Comparison of ENCODE assay signal across 8 mouse cellular contexts in the genomic region with DNA sequence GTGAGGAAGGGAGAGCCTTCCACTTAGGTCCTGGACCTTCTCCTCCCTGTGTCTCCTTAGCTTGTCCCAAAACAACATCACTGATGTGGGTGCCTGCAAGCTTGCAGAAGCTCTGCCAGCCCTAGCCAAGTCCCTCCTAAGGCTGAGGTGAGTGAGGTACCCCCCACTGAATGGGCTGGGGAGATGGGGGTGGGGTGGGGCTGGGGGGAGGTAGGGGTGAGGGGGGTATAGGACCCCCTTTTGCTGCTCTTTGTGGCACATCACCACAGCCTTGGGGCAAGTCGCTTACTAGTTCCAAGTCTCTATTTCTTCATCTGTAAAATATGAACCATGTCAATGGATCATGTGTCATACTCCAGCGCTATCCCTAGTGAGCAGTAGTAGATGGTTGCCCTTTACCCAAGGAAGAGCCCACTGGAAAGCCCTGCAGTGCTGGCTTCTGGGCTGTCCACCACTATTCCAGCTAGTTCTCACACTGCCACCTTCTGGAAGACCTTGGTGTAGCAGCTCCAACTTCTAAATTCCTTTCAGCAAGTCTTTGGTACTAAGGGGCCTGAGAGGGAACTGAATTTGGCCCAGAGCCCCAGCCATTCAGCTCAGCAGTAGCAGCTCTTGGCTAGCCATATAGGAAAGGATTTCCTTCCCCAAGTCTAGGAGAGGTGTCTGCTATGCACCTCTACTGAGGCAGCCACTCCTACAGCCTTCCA. TPM values are rescaled to one million over a fixed set of nuclear protein-coding genes. Genes with fewer than 3 reads are reported as not detected.
DNase-seq lines count a peak whose midpoint lies in the region; ATAC-seq and TF ChIP-seq lines count a peak whose summit lies in the region.

No protein-coding gene starts in this region.

- H3K4me3 ChIP-seq in heart, embryonic 14.5 days (ENCODE audit: control insufficient read depth in 1 of 2, insufficient read depth in 1 of 2, low read depth in 1 of 2, low read length in 2 of 2), result no peak overlapping the region
- no peak overlapping the region for H3K4me3 ChIP-seq in kidney, postnatal 0 days (replicated peaks; ENCODE audit: low read depth, low read length)
- no peak overlapping the region for H3K4me3 ChIP-seq in liver, postnatal 0 days (ENCODE audit: low read depth, low read length)
- no peak overlapping the region for H3K4me3 ChIP-seq in neural tube, embryonic 15.5 days (replicated peaks)

- no peak overlapping the region for H3K27ac ChIP-seq in heart, embryonic 14.5 days (replicated peaks in 1 of 2; ENCODE audit: control insufficient read depth in 1 of 2, insufficient read depth in 1 of 2, low read depth in 2 of 2, low read length in 2 of 2)
- no peak overlapping the region for H3K27ac ChIP-seq in kidney, postnatal 0 days
- no peak overlapping the region for H3K27ac ChIP-seq in liver, postnatal 0 days (ENCODE audit: low read depth)
- no peak overlapping the region for H3K27ac ChIP-seq in neural tube, embryonic 15.5 days (replicated peaks)

- TF ChIP-seq CTCF in kidney, postnatal 0 days (IDR thresholded peaks at IDR 0.05; ENCODE audit: low read depth), result peak; percentile 84
- TF ChIP-seq CTCF in liver, postnatal 0 days (IDR thresholded peaks at IDR 0.05; ENCODE audit: low read depth), result peak; percentile 79

- peaks cover 3% of the 10 kb centered on the region in 2 experiments; a peak in 3 of 4 replicates for H3K4me1 ChIP-seq in heart, embryonic 14.5 days (ENCODE audit: control insufficient read depth in 2 of 2, insufficient read depth in 2 of 2, low read length in 2 of 2)
- H3K4me1 ChIP-seq in kidney, postnatal 0 days (replicated peaks; ENCODE audit: insufficient read depth, low read length), result no peaks in the 10 kb centered on the region
- peaks cover 5% of the 10 kb centered on the region for H3K4me1 ChIP-seq in liver, postnatal 0 days (ENCODE audit: insufficient read depth)
- H3K4me1 ChIP-seq in neural tube, embryonic 15.5 days, result no peaks in the 10 kb centered on the region

- no peaks in the 10 kb centered on the region for H3K9me3 ChIP-seq in heart, embryonic 14.5 days (ENCODE audit: control insufficient read depth, low read length)
- no peaks in the 10 kb centered on the region for H3K9me3 ChIP-seq in kidney, postnatal 0 days (replicated peaks; ENCODE audit: low read length)
- no peaks in the 10 kb centered on the region for H3K9me3 ChIP-seq in liver, postnatal 0 days (ENCODE audit: low read length)
- no peaks in the 10 kb centered on the region for H3K9me3 ChIP-seq in neural tube, embryonic 15.5 days (replicated peaks)

- WGBS in heart, embryonic 14.5 days, result 41% methylated on average over 2 of the region's 2 CpGs
- WGBS in kidney, postnatal 0 days, result 46% methylated on average over 2 of the region's 2 CpGs
- 42% methylated on average over 2 of the region's 2 CpGs for WGBS in liver, postnatal 0 days (ENCODE audit: insufficient replicate concordance)
- 34% methylated on average over 2 of the region's 2 CpGs for WGBS in neural tube, embryonic 15.5 days

- DNase-seq in adrenal gland, postnatal 36 days, result peak; percentile 67 to 80
- peak; percentile 89 for DNase-seq in kidney, postnatal 0 days (ENCODE audit: low spot score)
- peak; percentile 78 for DNase-seq in liver, postnatal 0 days
- DNase-seq in thymus, postnatal 14 days, result peak; percentile 68

- H3K36me3 ChIP-seq in heart, embryonic 14.5 days (ENCODE audit: control insufficient read depth, insufficient read depth, low read length), result no peaks in the 10 kb centered on the region
- H3K36me3 ChIP-seq in kidney, postnatal 0 days (ENCODE audit: insufficient read depth, low read length), result no peaks in the 10 kb centered on the region
- H3K36me3 ChIP-seq in liver, postnatal 0 days (replicated peaks; ENCODE audit: insufficient read depth, low read length), result no peaks in the 10 kb centered on the region
- no peaks in the 10 kb centered on the region for H3K36me3 ChIP-seq in neural tube, embryonic 15.5 days

- no peak for TF ChIP-seq EP300 in liver, postnatal 0 days (IDR thresholded peaks at IDR 0.05; ENCODE audit: low read depth)

- H3K9ac ChIP-seq in heart, embryonic 14.5 days (ENCODE audit: low read length), result no peak overlapping the region
- H3K9ac ChIP-seq in kidney, postnatal 0 days (ENCODE audit: low read depth, low read length), result no peak overlapping the region
- no peak overlapping the region for H3K9ac ChIP-seq in liver, postnatal 0 days (replicated peaks)
- no peak overlapping the region for H3K9ac ChIP-seq in neural tube, embryonic 15.5 days (replicated peaks)

- no peaks in the 10 kb centered on the region for H3K27me3 ChIP-seq in heart, embryonic 14.5 days (ENCODE audit: control insufficient read depth, insufficient read depth, low read length)
- H3K27me3 ChIP-seq in kidney, postnatal 0 days (ENCODE audit: insufficient read depth, low read length), result no peaks in the 10 kb centered on the region
- no peaks in the 10 kb centered on the region for H3K27me3 ChIP-seq in liver, postnatal 0 days (ENCODE audit: insufficient read depth, low read length)
- no peaks in the 10 kb centered on the region for H3K27me3 ChIP-seq in neural tube, embryonic 15.5 days (replicated peaks)

- no peak overlapping the region for H3K4me2 ChIP-seq in heart, embryonic 14.5 days (ENCODE audit: low read length)
- H3K4me2 ChIP-seq in kidney, postnatal 0 days (ENCODE audit: low read length), result no peak overlapping the region
- H3K4me2 ChIP-seq in liver, postnatal 0 days (ENCODE audit: low read depth, low read length), result no peak overlapping the region
- H3K4me2 ChIP-seq in neural tube, embryonic 15.5 days, result no peak overlapping the region

- ATAC-seq in CD4-positive, CD25-positive, alpha-beta regulatory T cell, adult 4 months, result peak; percentile 38
- peak; percentile 61 for ATAC-seq in erythroblast, adult 5-6 weeks (replicated peaks; ENCODE audit: low FRiP score, poor library complexity, severe bottlenecking)
- ATAC-seq in heart, embryonic 14.5 days (ENCODE audit: insufficient number of reproducible peaks, insufficient read depth, low FRiP score, low read depth), result peak; percentile 69
- ATAC-seq in kidney, postnatal 0 days (replicated peaks; ENCODE audit: low FRiP score, low read depth), result peak; percentile 79
- ATAC-seq in liver, postnatal 0 days, result no peak
- peak; percentile 79 for ATAC-seq in neural tube, embryonic 15.5 days (ENCODE audit: low FRiP score)

RNA-seq across cellular contexts. Expression of a gene that starts 21.8 kb away (rescaled TPM):
- 1 to 10 TPM in 1 of 2 experiments, under 1 TPM in 1; 0.95 to 4.4 TPM for polyA plus RNA-seq in CD4-positive, CD25-positive, alpha-beta regulatory T cell, adult 4 months (2017; shearing (Covaris generic))
- total RNA-seq in adrenal gland, postnatal 36 days (2021), result 10 to 100 TPM; 21.0 to 22.4 TPM
- 2.5 TPM in 1 of 2 replicates, not detected in the other for total RNA-seq in erythroblast, adult 5-6 weeks (2015; ENCODE audit: low replicate concordance)
- total RNA-seq in erythroblast, adult 5-6 weeks (2017; ENCODE audit: low replicate concordance), result 1.4 TPM in 1 of 2 replicates, not detected in the other
- polyA plus RNA-seq in heart, embryonic 14.5 days (2014; fragmentation: Nextera tagmentation; extraction: Ambion mirVana), result 27.1 and 29.0 TPM in 2 replicates
- 17.3 and 21.7 TPM in 2 replicates for polyA plus RNA-seq in kidney, postnatal 0 days (2015; fragmentation: Nextera tagmentation; extraction: Ambion mirVana)
- polyA plus RNA-seq in liver, postnatal 0 days (2015; fragmentation: Nextera tagmentation; extraction: Ambion mirVana), result 2.8 and 4.4 TPM in 2 replicates
- 17.4 and 18.3 TPM in 2 replicates for polyA plus RNA-seq in neural tube, embryonic 15.5 days (2015; fragmentation: Nextera tagmentation; extraction: Ambion mirVana)

RNA-seq across cellular contexts. Expression of a gene that starts 24.1 kb away (rescaled TPM):
- polyA plus RNA-seq in CD4-positive, CD25-positive, alpha-beta regulatory T cell, adult 4 months (2017; shearing (Covaris generic)), result 1 to 10 TPM; 8.4 to 8.7 TPM
- 10 to 100 TPM; 37.4 to 46.9 TPM for total RNA-seq in adrenal gland, postnatal 36 days (2021)
- total RNA-seq in erythroblast, adult 5-6 weeks (2015; ENCODE audit: low replicate concordance), result 4.0 and 6.9 TPM in 2 replicates
- total RNA-seq in erythroblast, adult 5-6 weeks (2017; ENCODE audit: low replicate concordance), result 4.6 and 5.4 TPM in 2 replicates
- 32.5 and 34.8 TPM in 2 replicates for polyA plus RNA-seq in heart, embryonic 14.5 days (2014; fragmentation: Nextera tagmentation; extraction: Ambion mirVana)
- 32.5 and 35.0 TPM in 2 replicates for polyA plus RNA-seq in kidney, postnatal 0 days (2015; fragmentation: Nextera tagmentation; extraction: Ambion mirVana)
- polyA plus RNA-seq in liver, postnatal 0 days (2015; fragmentation: Nextera tagmentation; extraction: Ambion mirVana), result 9.5 and 11.3 TPM in 2 replicates
- polyA plus RNA-seq in neural tube, embryonic 15.5 days (2015; fragmentation: Nextera tagmentation; extraction: Ambion mirVana), result 62.6 and 71.6 TPM in 2 replicates

RNA-seq across cellular contexts. Expression of a gene that starts 41.2 kb away (rescaled TPM):
- 1 to 10 TPM in 1 of 2 experiments, under 1 TPM in 1; 0.81 to 7.1 TPM for polyA plus RNA-seq in CD4-positive, CD25-positive, alpha-beta regulatory T cell, adult 4 months (2017; shearing (Covaris generic))
- total RNA-seq in adrenal gland, postnatal 36 days (2021), result 1 to 10 TPM; 1.7 TPM
- total RNA-seq in erythroblast, adult 5-6 weeks (2015; ENCODE audit: low replicate concordance), result 1.0 TPM in 1 of 2 replicates, not detected in the other
- total RNA-seq in erythroblast, adult 5-6 weeks (2017; ENCODE audit: low replicate concordance), result 0.70 and 2.7 TPM in 2 replicates
- 0.30 and 0.59 TPM in 2 replicates for polyA plus RNA-seq in heart, embryonic 14.5 days (2014; fragmentation: Nextera tagmentation; extraction: Ambion mirVana)
- 0.93 and 0.95 TPM in 2 replicates for polyA plus RNA-seq in kidney, postnatal 0 days (2015; fragmentation: Nextera tagmentation; extraction: Ambion mirVana)
- 0.21 and 0.31 TPM in 2 replicates for polyA plus RNA-seq in liver, postnatal 0 days (2015; fragmentation: Nextera tagmentation; extraction: Ambion mirVana)
- 0.47 and 3.4 TPM in 2 replicates for polyA plus RNA-seq in neural tube, embryonic 15.5 days (2015; fragmentation: Nextera tagmentation; extraction: Ambion mirVana)
